Mouse (Mus musculus) frontal cortex, adult 2 months (tissue): Measurements from ENCODE around the gene Acox1. TPM values are rescaled to one million over a fixed set of nuclear protein-coding genes. Genes with fewer than 3 reads are reported as not detected.

Experiments used
- DNase-seq, 2 experiments: peaks; one replicate each; pipeline ENCODE4 v3.0.0; 2022; ENCODE audit warnings: low spot score in 1 of 2; ENCODE audit errors: extremely low spot score in 1 of 2
- polyA plus RNA-seq: library from polyadenylated mRNA; depleted of rRNA; stranded (reverse); fragments of >200 nt; gene quantifications from 2 replicates; pipeline ENCODE4 v1.2.3, GENCODE M21; 2012; rRNA removed

Acox1 gene
- polyA plus RNA-seq, 1 experiment, result 129 TPM

DNA sequence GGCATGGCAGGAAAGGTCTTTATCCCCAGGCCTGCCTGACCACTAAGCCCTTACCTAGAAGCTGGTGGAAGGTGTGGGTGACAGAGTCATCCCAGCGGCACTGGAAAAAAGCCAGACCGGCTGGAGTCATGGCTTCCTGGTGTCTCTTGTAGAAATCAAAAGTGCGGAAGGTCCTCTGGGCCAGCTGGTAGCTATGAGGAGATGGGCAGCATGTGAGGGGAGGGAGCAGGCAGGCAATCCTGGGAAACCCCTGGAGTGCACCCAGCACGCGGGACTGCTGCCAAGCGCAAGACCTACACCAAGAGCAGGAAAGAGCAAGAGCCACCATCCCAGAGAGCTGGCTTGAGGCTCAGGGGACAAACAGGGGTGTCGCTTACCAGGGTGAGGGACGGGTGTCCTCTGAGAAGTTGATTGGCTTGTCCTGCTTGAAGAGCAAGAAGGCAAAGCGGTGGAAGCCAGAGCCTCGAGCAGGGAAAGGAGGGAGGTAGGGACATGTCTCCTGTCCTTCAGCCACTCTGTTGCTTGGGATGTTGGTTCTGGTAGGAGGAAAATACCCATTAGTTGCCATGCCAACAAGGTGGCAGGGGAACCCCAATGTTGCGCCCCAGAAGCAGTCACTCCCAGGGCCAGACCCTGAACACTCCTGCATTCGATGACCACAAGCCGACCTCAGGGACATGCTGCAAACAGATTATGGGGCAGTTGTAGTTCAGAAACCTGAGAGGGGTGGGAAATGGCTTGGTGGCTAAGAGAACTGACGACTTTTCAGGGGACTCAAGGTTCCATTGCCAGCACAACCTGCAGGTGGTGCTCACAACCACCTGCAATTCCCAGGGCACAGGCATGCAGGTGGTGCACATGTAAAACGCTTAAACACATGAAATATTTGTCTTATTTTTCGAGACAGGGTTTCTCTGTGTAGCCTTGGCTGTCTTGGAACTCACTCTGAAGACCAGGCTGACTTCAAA, 66.2 kb downstream of the Acox1 start:
- DNase-seq, result no peak

DNA sequence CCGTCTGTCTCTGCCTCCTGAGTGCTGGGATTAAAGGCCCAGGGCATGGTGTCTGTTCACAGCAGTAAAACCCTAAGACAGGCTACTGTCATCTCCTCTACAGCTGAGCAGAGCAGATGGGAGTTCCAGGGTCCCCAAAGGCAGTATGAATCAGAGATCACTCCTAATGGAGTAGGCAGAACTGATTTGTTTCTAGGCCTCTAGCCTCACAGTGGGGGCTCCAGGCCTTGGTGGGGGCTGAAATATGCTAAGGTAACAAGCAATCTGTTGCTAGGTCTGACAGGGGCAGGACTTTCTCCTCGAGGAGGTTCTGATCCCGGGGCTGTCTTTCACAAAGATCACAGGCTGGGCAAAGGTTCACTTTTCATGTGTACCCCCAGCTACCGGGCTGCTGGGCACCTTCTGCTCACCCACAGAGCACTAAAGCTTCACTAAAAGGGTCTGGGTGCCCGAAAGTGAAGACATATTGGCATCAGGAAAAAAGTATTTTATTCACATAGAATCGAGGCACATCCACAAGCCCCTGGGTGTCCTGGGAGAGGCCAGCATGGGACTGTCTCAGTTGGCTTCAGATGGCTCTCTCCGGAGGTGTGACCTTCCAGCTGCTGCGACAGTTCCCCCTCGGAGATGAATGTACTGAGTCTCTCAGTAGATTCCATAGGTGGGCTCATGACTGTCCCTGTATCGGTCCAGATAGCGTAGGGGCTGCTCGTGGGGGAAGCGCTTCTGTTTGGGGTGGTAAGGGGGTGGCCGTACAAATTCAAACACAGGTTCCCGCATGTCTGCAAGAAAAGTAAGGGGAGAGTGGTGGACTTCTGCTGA, 67.3 kb downstream of the Acox1 start:
- no peak for DNase-seq

DNA sequence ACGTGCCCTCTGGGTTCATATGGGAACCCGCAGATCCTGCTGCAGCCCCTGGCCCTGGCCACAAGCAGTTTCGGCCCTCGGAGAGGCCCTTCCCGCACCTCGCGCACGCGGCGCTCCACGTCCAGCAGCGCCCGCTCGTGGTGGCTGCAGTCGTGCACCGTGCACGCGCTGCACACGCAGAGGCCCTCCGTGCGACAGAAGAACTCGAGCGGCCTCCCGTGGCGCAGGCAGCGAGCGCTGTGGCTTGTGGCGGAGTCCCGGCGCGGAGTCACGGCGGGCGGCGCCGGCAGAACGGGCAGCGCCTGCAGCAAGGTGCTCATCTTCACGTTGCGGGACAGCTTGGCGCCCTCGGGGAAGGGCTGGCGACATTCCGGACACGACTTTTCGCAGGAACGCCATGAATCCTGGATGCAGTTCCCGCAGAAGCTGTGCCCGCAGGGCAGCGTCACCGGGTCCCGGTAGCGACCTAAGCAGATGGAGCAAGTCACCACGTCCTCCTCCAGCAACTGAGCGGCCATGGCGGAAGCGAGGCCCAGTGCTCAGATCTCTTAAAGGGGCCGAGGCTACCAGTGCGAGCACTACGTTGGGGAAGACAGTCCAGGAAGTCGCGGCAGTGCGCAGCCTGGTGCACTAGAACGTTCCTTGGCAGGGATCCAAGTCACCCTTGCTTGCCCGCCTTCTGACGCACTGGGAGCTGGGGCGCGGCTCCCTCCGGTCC, 68.2 kb downstream of the Acox1 start, which contains the start of gene Trim65:
Gene Trim65, minus strand, starts transcription at position 641 of the 718 bp plus-strand sequence.
- DNase-seq, result peak; percentile 58 to 89

DNA sequence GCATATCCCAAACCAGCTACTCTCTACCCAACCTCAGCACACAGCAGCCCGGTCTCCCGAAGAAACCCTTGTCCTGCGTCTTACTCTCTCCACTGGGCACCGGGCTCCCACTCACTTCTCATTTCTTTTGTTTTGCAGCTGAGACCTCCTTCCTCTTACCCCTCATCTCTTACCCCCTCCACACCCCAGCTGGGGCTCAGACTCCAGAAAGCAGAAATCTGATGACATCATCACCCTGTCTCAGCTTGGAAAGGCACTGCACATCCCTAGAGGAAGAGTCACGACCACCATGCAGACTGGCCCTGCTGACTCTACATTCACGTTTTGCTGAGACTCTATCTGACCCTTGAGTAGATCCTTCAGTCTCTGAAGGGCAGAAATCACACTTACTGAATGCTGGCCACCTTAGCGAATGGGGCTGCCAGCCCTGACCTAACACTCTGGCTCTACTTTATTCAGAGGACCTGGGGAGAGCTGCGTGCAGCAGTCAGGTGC, 68.8 kb downstream of the Acox1 start:
- DNase-seq, result no peak

DNA sequence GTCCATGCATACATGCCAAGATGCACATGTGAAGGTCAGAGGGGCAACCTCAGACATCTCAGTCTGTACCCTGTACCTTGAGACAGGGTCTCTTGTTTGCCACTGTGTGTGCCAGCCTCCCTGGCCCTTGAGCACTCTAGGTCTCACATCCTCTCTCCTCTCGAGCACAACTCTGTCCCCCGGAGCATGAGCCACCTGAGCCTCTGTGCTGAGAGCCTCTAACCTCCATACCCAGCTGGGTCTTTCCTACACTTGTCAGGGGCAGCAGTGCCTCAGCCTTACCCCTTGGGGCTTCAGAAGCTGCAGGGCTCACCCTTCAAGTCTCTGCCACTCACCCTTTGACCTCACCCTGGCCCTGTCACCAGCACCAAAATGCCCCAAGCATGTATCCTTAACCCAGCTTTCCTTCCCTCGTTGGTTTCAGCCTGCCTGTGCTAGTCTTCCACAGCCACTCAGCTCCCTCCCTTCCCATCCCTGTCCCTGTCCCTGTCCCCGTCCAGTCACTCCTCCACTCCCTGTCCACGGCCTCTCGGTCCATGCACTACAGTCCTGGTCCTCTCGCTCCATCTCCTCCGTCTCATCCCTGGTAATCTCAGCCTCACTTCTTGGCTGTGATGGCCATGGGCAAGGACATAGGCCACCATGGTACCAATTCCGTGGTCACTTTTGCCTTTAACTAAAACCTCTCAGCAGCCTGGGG, 69.6 kb downstream of the Acox1 start:
- no peak for DNase-seq

DNA sequence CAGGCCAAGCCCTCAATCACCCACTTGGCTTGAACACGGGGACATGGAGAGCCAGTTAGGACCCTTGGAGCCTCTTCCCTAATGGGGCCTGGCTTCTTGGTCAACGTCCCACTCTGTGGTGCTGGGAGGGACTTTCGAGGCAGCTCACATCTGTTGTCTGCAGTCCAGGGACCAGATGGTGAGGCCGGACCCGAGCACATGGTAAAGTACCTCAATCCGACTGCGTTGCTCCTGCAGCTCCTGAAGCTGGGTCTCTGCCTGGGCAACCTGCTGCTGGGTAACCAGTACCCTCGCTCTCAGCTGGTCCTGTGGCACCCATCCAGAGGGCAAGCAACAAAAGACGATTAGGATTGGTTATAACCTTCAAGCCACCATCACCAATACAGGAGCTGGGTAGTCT, 70.9 kb downstream of the Acox1 start:
- DNase-seq, result no peak

DNA sequence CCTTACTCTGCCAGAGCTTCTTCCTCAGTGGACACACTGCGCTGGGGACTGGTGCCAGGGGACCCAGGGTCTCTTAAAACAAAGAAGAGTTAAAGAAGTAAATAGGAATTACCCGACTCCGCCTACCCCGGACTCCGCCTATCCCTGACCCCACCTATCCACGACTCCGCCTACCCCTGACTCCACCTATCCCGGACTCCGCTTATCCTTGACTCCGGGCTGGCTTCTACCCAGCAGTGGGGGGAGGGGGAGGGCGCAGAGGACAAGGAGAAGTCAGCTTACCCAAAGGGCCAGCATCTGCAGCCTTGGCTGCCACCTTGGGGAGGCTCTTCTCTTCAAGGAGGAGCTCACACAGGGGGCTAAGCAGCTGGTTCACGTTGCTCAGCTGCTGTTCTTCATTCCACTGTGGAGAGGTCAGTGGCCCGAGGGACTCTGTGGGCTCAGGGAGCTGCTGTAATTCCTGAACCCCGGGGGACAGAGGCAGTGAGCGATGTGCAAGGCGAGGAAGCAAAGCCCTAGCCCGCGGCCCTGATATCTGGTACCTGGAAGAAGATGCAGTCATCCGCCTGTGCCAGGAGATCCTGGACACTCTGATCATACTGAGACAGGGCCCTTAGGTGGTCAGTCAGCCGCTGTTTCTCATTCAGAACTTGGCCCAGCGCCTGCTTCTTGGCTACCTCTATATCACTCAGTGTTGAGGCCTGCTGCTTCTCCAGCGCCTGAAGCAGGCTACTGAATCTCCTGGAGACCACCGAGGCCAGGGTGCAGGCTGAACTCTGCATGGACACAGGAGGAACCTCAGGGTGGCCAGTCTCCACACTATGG, 71.5 kb downstream of the Acox1 start, which contains the start of gene Trim47:
Gene Trim47, minus strand, starts transcription at position 55 of the 825 bp plus-strand sequence.
- DNase-seq, result no peak

DNA sequence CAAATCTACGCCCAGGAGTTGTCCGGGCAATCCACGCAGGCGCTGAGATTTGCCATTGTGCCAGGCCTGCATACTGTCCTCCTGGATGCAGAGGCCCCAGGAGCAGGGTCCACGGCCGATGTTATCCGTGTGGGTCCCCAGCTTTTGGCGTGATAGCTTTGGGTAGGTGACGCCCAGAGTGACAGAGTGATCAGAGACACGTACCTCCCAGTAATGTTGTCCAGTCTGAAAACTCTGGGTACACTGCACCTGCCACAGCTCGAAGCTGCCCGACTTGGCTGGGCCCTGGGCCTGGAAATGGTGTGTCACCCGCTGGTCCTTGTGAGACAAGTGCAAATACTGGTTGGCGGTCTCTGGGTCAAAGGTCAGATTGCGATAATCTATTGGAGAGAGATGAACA, 72.6 kb downstream of the Acox1 start:
- DNase-seq, result no peak

Other genes with a start within 250 kb of the Acox1 start
- gene Itgb4, start 224.3 kb downstream of the Acox1 start, polyA plus RNA-seq, result 5.7 and 7.2 TPM in 2 replicates
- 17.6 and 19.3 TPM in 2 replicates for gene Galk1, start 186.3 kb downstream of the Acox1 start, polyA plus RNA-seq
- gene H3f3b, start 171.1 kb downstream of the Acox1 start, polyA plus RNA-seq, result 347 and 369 TPM in 2 replicates
- gene Unk, start 168.7 kb downstream of the Acox1 start, polyA plus RNA-seq, result 35.4 and 38.1 TPM in 2 replicates
- gene Unc13d, start 121.1 kb downstream of the Acox1 start, polyA plus RNA-seq, result 0.84 and 0.90 TPM in 2 replicates
- gene Wbp2, start 112.0 kb downstream of the Acox1 start, polyA plus RNA-seq, result 391 and 407 TPM in 2 replicates
- gene Trim47, start 71.8 kb downstream of the Acox1 start, polyA plus RNA-seq, result 6.2 and 7.4 TPM in 2 replicates
- 6.2 and 6.3 TPM in 2 replicates for gene Trim65, start 67.9 kb downstream of the Acox1 start, polyA plus RNA-seq
- gene Mrpl38, start 60.2 kb downstream of the Acox1 start, polyA plus RNA-seq, result 36.1 and 44.3 TPM in 2 replicates
- gene Fbf1, start 30.9 kb downstream of the Acox1 start, polyA plus RNA-seq, result 105 and 124 TPM in 2 replicates
- 50.9 and 51.0 TPM in 2 replicates for gene Ten1, start 190 bp downstream of the Acox1 start, polyA plus RNA-seq
- 1.0 and 1.1 TPM in 2 replicates for gene Evpl, start 39.0 kb upstream of the Acox1 start, polyA plus RNA-seq
- 63.4 and 63.9 TPM in 2 replicates for gene Srp68, start 75.2 kb upstream of the Acox1 start, polyA plus RNA-seq
- gene Galr2, start 81.9 kb upstream of the Acox1 start, polyA plus RNA-seq, result not detected in 2 replicates
- gene Exoc7, start 108.2 kb upstream of the Acox1 start, polyA plus RNA-seq, result 89.7 and 97.5 TPM in 2 replicates
- gene Foxj1, start 136.4 kb upstream of the Acox1 start, polyA plus RNA-seq, result 4.6 and 5.6 TPM in 2 replicates
- gene Rnf157, start 214.0 kb upstream of the Acox1 start, polyA plus RNA-seq, result 180 and 191 TPM in 2 replicates
- gene Ubald2, start 235.0 kb upstream of the Acox1 start, polyA plus RNA-seq, result 58.7 TPM in 2 replicates